Mouse (Mus musculus): ENCODE results near the gene Syn3. TPM values are rescaled to one million over a fixed set of nuclear protein-coding genes. Genes with fewer than 3 reads are reported as not detected.

The Syn3 gene
- polyA plus RNA-seq, 1 experiment = 0.75 TPM

GRCm38 (mm10) chr10:86452326-86452995, 46.2 kb downstream of the Syn3 start:
- Histone ChIP-seq H3K4me3 (ENCODE audit: low read depth, low read length) (no peak overlapping the region), H3K27me3 (ENCODE audit: control insufficient read depth, insufficient read depth, low read length) (no peaks in the 10 kb centered on the region), H3K4me1 (ENCODE audit: control insufficient read depth, insufficient read depth, insufficient read length, low read length) (no peaks in the 10 kb centered on the region), H3K27ac (ENCODE audit: insufficient read depth, low read depth, low read length) (no peak overlapping the region), H3K36me3 (ENCODE audit: control insufficient read depth, insufficient read depth, low read length) (no peaks in the 10 kb centered on the region)
- TF ChIP-seq POLR2A (IDR thresholded peaks at IDR 0.05; ENCODE audit: low read depth, low read length) (no peak), CTCF (IDR thresholded peaks at IDR 0.05; ENCODE audit: extremely low read depth, insufficient read length, insufficient replicate concordance, low read depth, low read length) (peak; percentile 22; the same call in 1 of the 2 replicates)
- WGBS = 46% methylated on average over 6 of the region's 6 CpGs

GRCm38 (mm10) chr10:86451294-86451693, 47.4 kb downstream of the Syn3 start:
- Histone ChIP-seq H3K27me3 (ENCODE audit: control insufficient read depth, insufficient read depth, low read length) (no peaks in the 10 kb centered on the region), H3K27ac (ENCODE audit: insufficient read depth, low read depth, low read length) (no peak overlapping the region), H3K4me3 (ENCODE audit: low read depth, low read length) (no peak overlapping the region), H3K36me3 (ENCODE audit: control insufficient read depth, insufficient read depth, low read length) (no peaks in the 10 kb centered on the region), H3K4me1 (ENCODE audit: control insufficient read depth, insufficient read depth, insufficient read length, low read length) (no peaks in the 10 kb centered on the region)
- TF ChIP-seq POLR2A (IDR thresholded peaks at IDR 0.05; ENCODE audit: low read depth, low read length) = no peak
- TF ChIP-seq CTCF (IDR thresholded peaks at IDR 0.05; ENCODE audit: extremely low read depth, insufficient read length, insufficient replicate concordance, low read depth, low read length) = no peak
- 81% methylated on average over 5 of the region's 5 CpGs for WGBS

DNA sequence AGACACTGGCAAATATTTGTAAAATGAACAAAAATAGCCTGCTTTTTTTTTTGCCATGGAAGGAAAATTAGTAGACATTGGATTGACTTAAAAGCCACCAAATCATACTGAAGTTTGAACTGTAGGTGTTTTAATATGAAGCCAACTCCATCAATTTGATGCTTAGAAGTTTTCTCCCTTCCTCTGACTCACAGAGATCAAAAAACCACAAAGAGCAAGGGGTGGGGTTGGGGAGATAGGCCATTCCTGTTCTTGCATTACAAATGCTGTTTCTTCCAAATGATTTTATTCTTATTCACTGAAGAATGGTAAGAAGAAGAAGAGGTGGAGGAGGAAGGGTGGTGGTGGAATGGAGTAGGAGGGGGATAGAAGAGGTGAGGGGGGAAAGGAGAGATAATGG, 52.0 kb downstream of the Syn3 start:
- H3K27me3 ChIP-seq (ENCODE audit: control insufficient read depth, insufficient read depth, low read length) = no peaks in the 10 kb centered on the region
- H3K4me3 ChIP-seq (ENCODE audit: low read depth, low read length) = no peak overlapping the region
- H3K27ac ChIP-seq (ENCODE audit: insufficient read depth, low read depth, low read length) = no peak overlapping the region
- no peaks in the 10 kb centered on the region for H3K4me1 ChIP-seq (ENCODE audit: control insufficient read depth, insufficient read depth, insufficient read length, low read length)
- no peak for TF ChIP-seq POLR2A (IDR thresholded peaks at IDR 0.05; ENCODE audit: low read depth, low read length)
- TF ChIP-seq CTCF (IDR thresholded peaks at IDR 0.05; ENCODE audit: extremely low read depth, insufficient read length, insufficient replicate concordance, low read depth, low read length) = no peak
- H3K36me3 ChIP-seq (ENCODE audit: control insufficient read depth, insufficient read depth, low read length) = no peaks in the 10 kb centered on the region

DNA sequence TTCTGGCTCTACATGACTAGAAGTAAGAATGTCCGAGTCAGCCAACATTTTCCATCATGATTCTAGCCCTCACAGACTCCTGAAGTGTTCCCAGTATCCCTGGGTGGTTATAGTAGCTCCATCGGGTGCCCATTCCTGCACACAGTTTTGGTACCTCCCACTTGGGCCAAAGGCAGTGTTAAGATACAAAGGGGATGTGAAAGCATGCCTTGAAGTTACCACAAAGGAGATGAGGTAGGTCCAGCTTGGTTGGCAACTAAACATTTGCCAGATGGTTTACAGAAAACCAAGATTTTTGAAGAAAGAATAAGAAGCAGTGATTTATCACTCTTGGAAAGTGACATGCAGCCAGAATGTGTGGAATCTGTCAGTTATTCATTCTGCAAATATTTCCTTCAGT, 53.5 kb downstream of the Syn3 start:
- no peaks in the 10 kb centered on the region for H3K27me3 ChIP-seq (ENCODE audit: control insufficient read depth, insufficient read depth, low read length)
- H3K27ac ChIP-seq (ENCODE audit: insufficient read depth, low read depth, low read length) = no peak overlapping the region
- 69% methylated on average over 2 of the region's 2 CpGs for WGBS
- H3K4me1 ChIP-seq (ENCODE audit: control insufficient read depth, insufficient read depth, insufficient read length, low read length) = no peaks in the 10 kb centered on the region
- no peaks in the 10 kb centered on the region for H3K36me3 ChIP-seq (ENCODE audit: control insufficient read depth, insufficient read depth, low read length)
- TF ChIP-seq CTCF (IDR thresholded peaks at IDR 0.05; ENCODE audit: extremely low read depth, insufficient read length, insufficient replicate concordance, low read depth, low read length) (no peak), POLR2A (IDR thresholded peaks at IDR 0.05; ENCODE audit: low read depth, low read length) (no peak)
- no peak overlapping the region for H3K4me3 ChIP-seq (ENCODE audit: low read depth, low read length)

- no peaks in the 10 kb centered on the region for H3K36me3 ChIP-seq (ENCODE audit: control insufficient read depth, insufficient read depth, low read length)
- no peaks in the 10 kb centered on the region for H3K27me3 ChIP-seq (ENCODE audit: control insufficient read depth, insufficient read depth, low read length)
- WGBS = 78% methylated on average over 3 of the region's 3 CpGs
- no peaks in the 10 kb centered on the region for H3K4me1 ChIP-seq (ENCODE audit: control insufficient read depth, insufficient read depth, insufficient read length, low read length)
- TF ChIP-seq POLR2A (IDR thresholded peaks at IDR 0.05; ENCODE audit: low read depth, low read length) (no peak), CTCF (IDR thresholded peaks at IDR 0.05; ENCODE audit: extremely low read depth, insufficient read length, insufficient replicate concordance, low read depth, low read length) (no peak)
- no peak overlapping the region for H3K27ac ChIP-seq (ENCODE audit: insufficient read depth, low read depth, low read length)
- H3K4me3 ChIP-seq (ENCODE audit: low read depth, low read length) = no peak overlapping the region
Measured at GRCm38 (mm10) chr10:86444665-86445064, 54.0 kb downstream of the Syn3 start.

- TF ChIP-seq POLR2A (IDR thresholded peaks at IDR 0.05; ENCODE audit: low read depth, low read length) = no peak
- TF ChIP-seq CTCF (IDR thresholded peaks at IDR 0.05; ENCODE audit: extremely low read depth, insufficient read length, insufficient replicate concordance, low read depth, low read length) = no peak
- H3K4me1 ChIP-seq (ENCODE audit: control insufficient read depth, insufficient read depth, insufficient read length, low read length) = no peaks in the 10 kb centered on the region
- H3K27me3 ChIP-seq (ENCODE audit: control insufficient read depth, insufficient read depth, low read length) = no peaks in the 10 kb centered on the region
- 56% methylated on average over 3 of the region's 3 CpGs for WGBS
- H3K27ac ChIP-seq (ENCODE audit: insufficient read depth, low read depth, low read length) = no peak overlapping the region
- H3K36me3 ChIP-seq (ENCODE audit: control insufficient read depth, insufficient read depth, low read length) = no peaks in the 10 kb centered on the region
- no peak overlapping the region for H3K4me3 ChIP-seq (ENCODE audit: low read depth, low read length)
Measured at GRCm38 (mm10) chr10:86441765-86442164, 56.9 kb downstream of the Syn3 start.

- Histone ChIP-seq H3K27me3 (ENCODE audit: control insufficient read depth, insufficient read depth, low read length) (no peaks in the 10 kb centered on the region), H3K4me3 (ENCODE audit: low read depth, low read length) (no peak overlapping the region), H3K27ac (ENCODE audit: insufficient read depth, low read depth, low read length) (no peak overlapping the region), H3K36me3 (ENCODE audit: control insufficient read depth, insufficient read depth, low read length) (no peaks in the 10 kb centered on the region), H3K4me1 (ENCODE audit: control insufficient read depth, insufficient read depth, insufficient read length, low read length) (no peaks in the 10 kb centered on the region)
- WGBS = 92% methylated on average over 4 of the region's 4 CpGs
- TF ChIP-seq CTCF (IDR thresholded peaks at IDR 0.05; ENCODE audit: extremely low read depth, insufficient read length, insufficient replicate concordance, low read depth, low read length) (no peak), POLR2A (IDR thresholded peaks at IDR 0.05; ENCODE audit: low read depth, low read length) (no peak)
Measured at GRCm38 (mm10) chr10:86439640-86440039, 59.1 kb downstream of the Syn3 start.

Data from small intestine, adult 2 months (tissue).